Mouse (Mus musculus): ENCODE measurements around the gene T2. TPM values are rescaled to one million over a fixed set of nuclear protein-coding genes. Genes with fewer than 3 reads are reported as not detected.
A peak's percentile ranks its signal among the peaks of the same experiment; 100 is the strongest.

The T2 gene
- total and polyA plus RNA-seq, 3 experiments, result 0.36 to 1.1 (median 0.47) TPM

- no peak for DNase-seq
- H3K4me3 ChIP-seq, result no peak overlapping the region
- H3K27ac ChIP-seq, result no peak overlapping the region
- intact Hi-C loops (cut with DNase I), result no loop called here
- H3K4me1 ChIP-seq (ENCODE audit: control insufficient read depth, insufficient read depth, low read length), result no peaks in the 10 kb centered on the region
- no peaks in the 10 kb centered on the region for H3K36me3 ChIP-seq (ENCODE audit: control insufficient read depth, insufficient read depth, low read length)
- H3K27me3 ChIP-seq (ENCODE audit: control insufficient read depth, insufficient read depth, low read length), result no peaks in the 10 kb centered on the region
- TF ChIP-seq EP300 (IDR thresholded peaks at IDR 0.05; ENCODE audit: insufficient read depth, low read depth, low read length) (no peak), POLR2A (IDR thresholded peaks at IDR 0.05; ENCODE audit: insufficient read depth, low read depth, low read length) (no peak), CTCF (IDR thresholded peaks at IDR 0.05) (no peak)
- no peak overlapping the region for H3K9ac ChIP-seq (ENCODE audit: low read depth, low read length)
- H3K79me2 ChIP-seq (replicated peaks; ENCODE audit: control insufficient read depth, insufficient read depth, low read length), result no peaks in the 10 kb centered on the region
- WGBS, result 33% methylated on average over 9 of the region's 9 CpGs
These were observed 91.9 kb downstream of the T2 start for GRCm38 (mm10) chr17:8447676-8448192.

- Histone ChIP-seq H3K9ac (ENCODE audit: low read depth, low read length) (no peak overlapping the region), H3K36me3 (ENCODE audit: control insufficient read depth, insufficient read depth, low read length) (no peaks in the 10 kb centered on the region), H3K27me3 (ENCODE audit: control insufficient read depth, insufficient read depth, low read length) (no peaks in the 10 kb centered on the region), H3K4me3 (no peak overlapping the region), H3K79me2 (replicated peaks; ENCODE audit: control insufficient read depth, insufficient read depth, low read length) (no peaks in the 10 kb centered on the region), H3K4me1 (ENCODE audit: control insufficient read depth, insufficient read depth, low read length) (no peaks in the 10 kb centered on the region), H3K27ac (no peak overlapping the region)
- intact Hi-C loops (cut with DNase I), result no loop called here
- WGBS, result 83% methylated on average over 3 of the region's 3 CpGs
- no peak for TF ChIP-seq EP300 (IDR thresholded peaks at IDR 0.05; ENCODE audit: insufficient read depth, low read depth, low read length)
- TF ChIP-seq POLR2A (IDR thresholded peaks at IDR 0.05; ENCODE audit: insufficient read depth, low read depth, low read length), result no peak
- no peak for TF ChIP-seq CTCF (IDR thresholded peaks at IDR 0.05)
- DNase-seq, result no peak
These were observed 92.5 kb downstream of the T2 start for GRCm38 (mm10) chr17:8448324-8448723.

GRCm38 (mm10) chr17:8455196-8455595, 99.4 kb downstream of the T2 start:
- Histone ChIP-seq H3K27me3 (ENCODE audit: control insufficient read depth, insufficient read depth, low read length) (no peaks in the 10 kb centered on the region; the same call in 1 of the 2 replicates), H3K4me3 (no peak overlapping the region), H3K79me2 (replicated peaks; ENCODE audit: control insufficient read depth, insufficient read depth, low read length) (no peaks in the 10 kb centered on the region), H3K4me1 (ENCODE audit: control insufficient read depth, insufficient read depth, low read length) (no peaks in the 10 kb centered on the region), H3K27ac (no peak overlapping the region), H3K9ac (ENCODE audit: low read depth, low read length) (no peak overlapping the region), H3K36me3 (ENCODE audit: control insufficient read depth, insufficient read depth, low read length) (no peaks in the 10 kb centered on the region)
- no peak for TF ChIP-seq CTCF (IDR thresholded peaks at IDR 0.05)
- intact Hi-C loops (cut with DNase I), result no loop called here
- 42% methylated on average over 6 of the region's 6 CpGs for WGBS
- DNase-seq, result no peak

- Histone ChIP-seq H3K4me3 (no peak overlapping the region), H3K4me1 (ENCODE audit: control insufficient read depth, insufficient read depth, low read length) (no peaks in the 10 kb centered on the region), H3K27me3 (ENCODE audit: control insufficient read depth, insufficient read depth, low read length) (no peaks in the 10 kb centered on the region; the same call in 1 of the 2 replicates), H3K9ac (ENCODE audit: low read depth, low read length) (no peak overlapping the region), H3K27ac (no peak overlapping the region), H3K36me3 (ENCODE audit: control insufficient read depth, insufficient read depth, low read length) (no peaks in the 10 kb centered on the region), H3K79me2 (replicated peaks; ENCODE audit: control insufficient read depth, insufficient read depth, low read length) (no peaks in the 10 kb centered on the region)
- TF ChIP-seq POLR2A (IDR thresholded peaks at IDR 0.05; ENCODE audit: insufficient read depth, low read depth, low read length), result no peak
- no peak for TF ChIP-seq EP300 (IDR thresholded peaks at IDR 0.05; ENCODE audit: insufficient read depth, low read depth, low read length)
- TF ChIP-seq CTCF (IDR thresholded peaks at IDR 0.05), result no peak
- intact Hi-C loops (cut with DNase I), result no loop called here
- WGBS, result 31% methylated on average over 7 of the region's 7 CpGs
- DNase-seq, result no peak
These were observed 99.8 kb downstream of the T2 start for GRCm38 (mm10) chr17:8455601-8456000.

GRCm38 (mm10) chr17:8456856-8457460, 101.2 kb downstream of the T2 start:
- no peak for DNase-seq
- Histone ChIP-seq H3K4me3 (no peak overlapping the region), H3K79me2 (replicated peaks; ENCODE audit: control insufficient read depth, insufficient read depth, low read length) (no peaks in the 10 kb centered on the region), H3K9ac (ENCODE audit: low read depth, low read length) (no peak overlapping the region), H3K36me3 (ENCODE audit: control insufficient read depth, insufficient read depth, low read length) (no peaks in the 10 kb centered on the region), H3K27me3 (ENCODE audit: control insufficient read depth, insufficient read depth, low read length) (no peaks in the 10 kb centered on the region; the same call in 1 of the 2 replicates), H3K27ac (no peak overlapping the region), H3K4me1 (ENCODE audit: control insufficient read depth, insufficient read depth, low read length) (no peaks in the 10 kb centered on the region)
- TF ChIP-seq EP300 (IDR thresholded peaks at IDR 0.05; ENCODE audit: insufficient read depth, low read depth, low read length), result no peak
- 15% methylated on average over 9 of the region's 9 CpGs for WGBS
- intact Hi-C loops (cut with DNase I), result no loop called here

GRCm38 (mm10) chr17:8461568-8461967, 105.8 kb downstream of the T2 start:
- Histone ChIP-seq H3K79me2 (replicated peaks; ENCODE audit: control insufficient read depth, insufficient read depth, low read length) (no peaks in the 10 kb centered on the region), H3K4me1 (ENCODE audit: control insufficient read depth, insufficient read depth, low read length) (no peaks in the 10 kb centered on the region), H3K27ac (no peak overlapping the region), H3K4me3 (no peak overlapping the region), H3K9ac (ENCODE audit: low read depth, low read length) (no peak overlapping the region), H3K27me3 (ENCODE audit: control insufficient read depth, insufficient read depth, low read length) (no peaks in the 10 kb centered on the region; the same call in 1 of the 2 replicates), H3K36me3 (ENCODE audit: control insufficient read depth, insufficient read depth, low read length) (no peaks in the 10 kb centered on the region)
- intact Hi-C loops (cut with DNase I), result loop anchor here (2.0 kb wide), 1 partner anchor 73 kb away; no protein-coding TSS in a partner anchor
- 3% methylated on average over 4 of the region's 4 CpGs for WGBS
- DNase-seq, result peak; percentile 15 to 41
- TF ChIP-seq CTCF (IDR thresholded peaks at IDR 0.05) (peak; percentile 86), POLR2A (IDR thresholded peaks at IDR 0.05; ENCODE audit: insufficient read depth, low read depth, low read length) (no peak)
